14 mouse cellular contexts compared by ENCODE assay signal in genomic region chr2:47994185-47994584, GRCm38 (mm10).
DNase-seq lines count a peak whose midpoint lies in the region; ATAC-seq and TF ChIP-seq lines count a peak whose summit lies in the region.
"Had no signal": no experiment of that assay in that cellular context is flagged by ENCODE, and none has a peak within 500 bp of the region (broad histone marks: within the 10 kb centered on the region; RNA-seq: fewer than 3 reads in every experiment).

No protein-coding gene starts in this region.

- no peak overlapping the region for H3K4me2 ChIP-seq in forebrain, embryonic 12.5 days
- H3K4me2 ChIP-seq: kidney, embryonic 15.5 days; limb, embryonic 15.5 days; lung, embryonic 14.5 days had no signal

- H3K9me3 ChIP-seq in forebrain, embryonic 12.5 days, result no peaks in the 10 kb centered on the region
- H3K9me3 ChIP-seq in forebrain, embryonic 10.5 days, result no peaks in the 10 kb centered on the region
- H3K9me3 ChIP-seq: kidney, embryonic 15.5 days; limb, embryonic 15.5 days had no signal

- no peak for TF ChIP-seq CTCF in layer of hippocampus, adult 2 months (conservative IDR thresholded peaks at IDR 0.05)

- no peak overlapping the region for H3K9ac ChIP-seq in forebrain, embryonic 12.5 days
- H3K9ac ChIP-seq: kidney, embryonic 15.5 days; limb, embryonic 15.5 days; lung, embryonic 14.5 days had no signal

- no peak overlapping the region for H3K27ac ChIP-seq in forebrain, embryonic 12.5 days
- H3K27ac ChIP-seq in forebrain, embryonic 10.5 days, result no peak overlapping the region
- H3K27ac ChIP-seq in layer of hippocampus, adult 2 months, result peak overlapping the region; percentile 33
- H3K27ac ChIP-seq: heart, adult 2 months; kidney, embryonic 15.5 days; limb, embryonic 15.5 days had no signal

- no peak for DNase-seq in forebrain, embryonic 10.5 days (ENCODE audit: extremely low spot score, low spot score)
- DNase-seq in brain, adult 2 months (ENCODE audit: low read depth, low spot score), result peak; percentile 27
- DNase-seq in cerebellum, postnatal 10 days, result peak; percentile 47 to 53
- DNase-seq in layer of hippocampus, adult 2 months (ENCODE audit: low spot score in 2 of 2), result peak; percentile 25 to 49
- no peak for DNase-seq in retina, embryonic 14.5 days (ENCODE audit: low spot score)
- no peak for DNase-seq in yolk sac, embryonic 10.5 days (ENCODE audit: low spot score)
- DNase-seq: heart, adult 2 months; lung, embryonic 14.5 days; right cerebral cortex, postnatal 4 days had no signal

- no peak overlapping the region for H3K4me3 ChIP-seq in forebrain, embryonic 12.5 days (replicated peaks)
- H3K4me3 ChIP-seq in forebrain, embryonic 10.5 days, result no peak overlapping the region
- no peak overlapping the region for H3K4me3 ChIP-seq in layer of hippocampus, adult 2 months
- H3K4me3 ChIP-seq: heart, adult 2 months; kidney, embryonic 15.5 days; limb, embryonic 15.5 days had no signal

- no peaks in the 10 kb centered on the region for H3K36me3 ChIP-seq in forebrain, embryonic 12.5 days (replicated peaks)
- no peaks in the 10 kb centered on the region for H3K36me3 ChIP-seq in forebrain, embryonic 10.5 days (replicated peaks)
- H3K36me3 ChIP-seq: kidney, embryonic 15.5 days; limb, embryonic 15.5 days had no signal

- 0 out of 2 replicates have a peak, but pooled peaks have one; percentile 20 for ATAC-seq in forebrain, embryonic 12.5 days (ENCODE audit: low FRiP score)
- ATAC-seq: CD4-positive, CD25-positive, alpha-beta regulatory T cell, adult 4 months; inflammation-experienced regulatory T-cells, adult 6 months had no signal

- H3K27me3 ChIP-seq in forebrain, embryonic 12.5 days, result no peaks in the 10 kb centered on the region
- no peaks in the 10 kb centered on the region for H3K27me3 ChIP-seq in forebrain, embryonic 10.5 days (ENCODE audit: poor library complexity, severe bottlenecking)
- H3K27me3 ChIP-seq: kidney, embryonic 15.5 days; limb, embryonic 15.5 days had no signal

- no peaks in the 10 kb centered on the region for H3K4me1 ChIP-seq in forebrain, embryonic 12.5 days
- H3K4me1 ChIP-seq in forebrain, embryonic 10.5 days, result no peaks in the 10 kb centered on the region
- H3K4me1 ChIP-seq: kidney, embryonic 15.5 days; limb, embryonic 15.5 days had no signal

- WGBS in forebrain, embryonic 12.5 days, result 78% methylated on average over 5 of the region's 5 CpGs
- 87% methylated on average over 5 of the region's 5 CpGs for WGBS in forebrain, embryonic 10.5 days

Comparison
In these comparisons a context has a peak if more than half of its experiments do, and no peak if none do; other contexts are left out.
1. DNase-seq: peak in brain, adult 2 months (single experiment), cerebellum, postnatal 10 days (2 of 2) and layer of hippocampus, adult 2 months (2 of 2); none in forebrain, embryonic 10.5 days (single experiment), retina, embryonic 14.5 days (single experiment) and yolk sac, embryonic 10.5 days (single experiment).